Mouse (Mus musculus): ENCODE results near the gene Tanc1.

- TF ChIP-seq GATA1 (IDR thresholded peaks at IDR 0.05; ENCODE audit: low read length) (no peak), TAL1 (IDR thresholded peaks at IDR 0.05; ENCODE audit: low read length) (no peak)
Measured at GRCm38 (mm10) chr2:59811247-59811646, 199.4 kb downstream of the Tanc1 start.
